Mouse (Mus musculus) forelimb bud, embryonic 11.5 days (tissue): Measurements from ENCODE around the gene Senp1.

Source experiments
- DNase-seq: peaks from one replicate; pipeline ENCODE4 v3.0.0-alpha.2; 2012; ENCODE audit warnings: low read depth, low spot score

Senp1 gene

DNA sequence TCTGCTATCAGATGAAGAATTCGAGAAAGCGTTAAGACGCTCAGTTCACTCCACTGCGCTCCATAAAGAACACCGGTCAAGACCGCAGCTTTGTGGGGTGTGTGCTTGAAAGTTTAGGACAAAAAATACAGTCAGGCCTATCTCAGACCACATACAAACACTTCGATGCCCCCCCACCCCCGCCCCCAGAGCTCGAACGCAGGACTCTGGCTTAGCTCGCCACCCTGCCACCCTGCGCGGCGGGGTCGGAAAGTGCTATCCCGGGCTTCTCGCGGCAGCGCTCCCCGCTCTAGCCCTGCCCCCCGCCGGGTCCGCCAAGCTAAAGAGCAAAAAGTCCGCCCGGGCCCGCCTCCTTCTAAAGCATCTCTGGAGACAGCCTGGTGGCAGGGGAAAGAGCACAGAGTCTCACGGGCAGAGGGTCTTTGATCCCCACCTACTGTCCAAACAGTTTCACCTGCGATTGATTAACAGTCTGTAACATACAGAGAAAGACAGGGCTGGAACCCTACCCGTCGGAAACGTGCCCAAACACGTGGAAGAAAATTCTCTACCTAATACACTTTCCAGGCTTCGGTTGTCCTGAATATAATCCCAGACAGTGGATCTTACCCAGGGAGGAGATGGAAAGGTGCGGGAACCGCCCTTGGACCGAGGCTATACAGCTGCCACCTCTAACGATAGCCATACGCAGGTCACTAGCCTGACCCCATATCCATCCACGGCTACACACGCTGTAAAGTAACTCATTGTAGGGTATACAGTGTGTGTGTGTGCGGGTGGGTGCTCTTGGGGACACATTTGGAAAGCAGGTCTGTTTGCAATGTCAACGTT is 90.3 kb downstream of the Senp1 start:
- peak; percentile 53 for DNase-seq

DNA sequence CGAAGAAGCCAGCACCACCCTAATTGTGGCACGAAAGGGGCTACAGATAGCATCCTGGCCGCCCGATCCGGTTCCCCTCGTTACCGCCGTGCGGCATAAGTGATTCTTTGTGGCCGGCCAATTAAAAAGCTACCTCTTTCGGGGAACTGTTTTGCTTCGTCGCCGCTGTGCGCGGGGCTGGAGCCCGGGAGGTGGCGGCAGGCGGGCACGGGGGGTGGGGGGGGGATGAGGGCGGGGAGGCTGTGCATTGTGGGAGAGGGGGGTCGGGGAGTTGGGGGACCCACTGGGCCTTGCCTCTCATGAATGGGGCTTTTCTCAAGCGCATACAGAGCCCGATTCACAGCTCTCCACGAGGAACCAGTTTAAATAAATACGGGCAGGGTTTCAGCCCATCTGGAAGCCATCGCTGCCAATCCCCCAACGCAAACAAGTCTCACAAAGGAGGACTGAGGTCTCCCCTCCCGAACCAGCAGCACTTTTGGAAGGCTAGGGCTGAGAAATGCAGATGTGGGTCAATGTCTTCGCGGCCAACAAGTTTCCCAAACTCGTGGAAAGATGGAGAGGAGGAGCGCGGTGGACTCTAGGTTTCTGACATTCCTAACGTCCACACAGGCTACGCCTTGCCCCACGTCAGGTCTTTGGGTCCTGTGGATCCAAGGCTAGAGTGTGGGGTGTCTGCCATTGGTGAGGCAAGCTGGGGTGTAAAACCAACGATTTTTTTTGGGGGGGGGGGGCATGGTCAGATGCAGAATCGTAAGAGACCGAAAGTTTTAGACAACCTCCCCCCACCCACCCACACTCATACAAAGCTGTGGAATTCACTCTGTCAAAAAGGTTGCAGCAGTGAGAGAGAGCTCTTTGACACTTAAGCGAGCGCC is 91.2 kb downstream of the Senp1 start:
- peak; percentile 80 for DNase-seq

GRCm38 (mm10) chr15:98001321-98002112 is 92.0 kb downstream of the Senp1 start:
- peak; percentile 73 for DNase-seq

- no peak for DNase-seq
Measured at GRCm38 (mm10) chr15:97999991-98000390, 93.6 kb downstream of the Senp1 start.

DNA sequence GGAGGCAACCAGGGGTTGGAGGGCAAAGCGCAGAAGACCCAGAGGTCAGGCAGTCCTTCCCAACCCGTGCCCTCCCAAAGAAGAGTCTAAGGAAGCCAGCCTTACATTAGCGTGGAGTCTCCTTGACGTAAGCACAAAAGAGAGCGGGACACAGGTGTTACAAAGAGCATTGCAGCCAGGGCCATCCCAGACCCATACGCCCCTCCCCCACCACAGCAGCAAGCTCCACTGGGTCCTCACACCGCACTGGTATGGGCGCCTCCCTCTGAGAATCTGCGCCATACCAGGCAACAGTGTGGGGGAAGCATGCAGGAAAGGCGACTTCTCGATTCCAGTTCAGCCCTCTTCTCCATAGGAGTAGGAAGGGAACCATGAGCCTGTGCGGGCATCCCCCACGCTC is 94.0 kb downstream of the Senp1 start:
- DNase-seq = no peak

DNA sequence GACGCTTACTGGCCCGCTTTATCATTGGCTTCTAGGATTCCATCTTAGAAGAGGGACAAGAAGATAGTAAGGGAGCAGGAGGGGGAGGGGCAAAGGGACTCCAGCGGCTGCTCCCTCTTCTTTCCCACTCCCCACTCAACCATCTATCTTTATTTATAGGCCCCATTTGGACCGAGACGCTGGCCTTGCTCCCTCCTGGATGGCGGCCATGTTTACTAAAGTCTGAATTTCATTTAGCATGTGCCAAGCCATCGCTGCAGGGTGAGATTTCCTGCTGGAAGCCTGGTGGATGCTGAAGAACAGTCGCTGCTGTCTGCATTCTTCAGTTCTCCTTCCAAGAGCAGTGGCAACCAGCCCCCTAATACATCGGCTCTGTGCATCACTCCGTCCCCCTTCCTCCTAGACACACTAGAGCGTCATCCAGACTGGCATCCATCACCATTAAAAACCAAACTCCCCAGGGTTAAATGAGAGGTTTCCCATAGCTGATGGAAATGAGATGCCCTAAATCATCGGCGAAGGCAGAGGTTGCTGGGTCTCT is 96.8 kb downstream of the Senp1 start:
- no peak for DNase-seq

DNA sequence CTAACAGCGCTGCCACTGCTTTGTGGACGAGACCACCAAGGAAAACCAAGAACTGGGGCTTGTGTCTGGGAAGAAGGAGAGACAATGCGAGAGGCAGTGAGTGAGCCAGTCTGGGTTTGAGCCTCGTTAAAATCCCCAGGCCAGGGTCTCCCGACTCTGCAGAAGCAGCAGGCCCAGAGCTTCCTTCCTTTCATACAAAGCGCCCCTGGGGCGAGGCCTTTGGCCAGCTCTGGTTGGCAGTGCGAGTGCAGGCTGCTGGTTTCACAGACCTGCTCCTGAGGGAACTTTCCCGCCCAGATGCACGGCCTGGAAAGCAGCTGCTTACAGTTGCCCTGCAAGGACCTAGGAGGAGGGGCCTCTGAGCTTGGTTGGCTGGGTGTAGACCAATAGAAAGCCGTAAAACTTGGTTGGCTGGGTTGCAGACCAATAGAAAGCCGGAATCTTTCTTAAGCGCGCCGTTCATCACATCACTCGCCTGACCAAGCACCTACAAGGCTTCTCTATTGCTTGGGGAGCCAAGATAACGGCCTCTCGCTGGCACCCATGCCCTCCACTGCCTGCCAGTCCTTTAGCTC is 100.7 kb downstream of the Senp1 start:
- peak; percentile 94 for DNase-seq

- no peak for DNase-seq
Measured at GRCm38 (mm10) chr15:97992027-97992711, 101.4 kb downstream of the Senp1 start.

DNA sequence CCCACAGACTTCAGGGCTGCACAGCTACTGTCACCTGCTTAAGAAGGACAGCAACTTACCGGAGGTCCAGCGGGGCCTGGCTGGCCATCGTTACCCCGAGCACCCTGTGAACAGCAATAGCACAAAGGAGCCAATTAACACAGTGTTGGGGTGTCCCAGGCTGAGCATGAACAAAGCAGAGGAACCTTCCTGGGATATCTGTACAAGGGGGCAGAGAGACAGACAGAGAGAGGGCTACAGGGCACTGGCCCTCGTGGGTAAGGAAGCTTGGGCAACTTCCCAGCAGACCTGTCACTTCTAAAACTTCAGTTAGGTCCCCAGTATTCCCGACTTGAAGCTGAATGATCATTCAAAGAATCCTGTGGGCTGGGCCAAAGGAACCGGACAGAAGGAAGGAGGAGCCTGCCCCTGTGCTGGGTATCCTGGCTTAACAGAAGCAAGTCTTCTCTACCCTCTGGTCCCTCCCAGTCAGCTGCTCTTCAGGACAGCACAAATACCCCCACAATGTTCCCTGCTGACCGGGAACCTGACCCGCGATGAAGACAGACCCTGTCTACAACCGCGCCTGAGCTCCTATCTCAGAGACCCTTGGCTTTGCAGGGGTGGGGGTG is 102.2 kb downstream of the Senp1 start:
- DNase-seq = no peak

DNA sequence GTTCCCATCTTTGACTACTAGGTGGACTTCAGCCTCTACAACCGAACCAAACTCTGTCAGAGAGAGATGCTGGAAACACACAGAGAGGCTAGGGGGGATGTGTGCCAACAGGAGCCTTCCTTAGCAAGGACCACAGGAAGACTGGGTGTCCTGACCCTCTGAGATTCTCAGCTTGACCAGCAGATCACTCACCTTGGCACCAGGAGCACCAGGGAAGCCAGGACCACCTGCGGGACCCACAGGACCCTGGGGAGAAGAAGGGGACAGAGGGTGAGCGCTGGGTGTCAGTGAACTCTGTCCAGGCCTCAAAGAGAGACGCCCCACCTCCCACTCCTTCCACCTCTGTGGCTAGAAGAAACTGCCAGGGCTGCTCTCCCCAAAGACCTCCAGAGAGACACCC is 102.8 kb downstream of the Senp1 start:
- DNase-seq = no peak

DNA sequence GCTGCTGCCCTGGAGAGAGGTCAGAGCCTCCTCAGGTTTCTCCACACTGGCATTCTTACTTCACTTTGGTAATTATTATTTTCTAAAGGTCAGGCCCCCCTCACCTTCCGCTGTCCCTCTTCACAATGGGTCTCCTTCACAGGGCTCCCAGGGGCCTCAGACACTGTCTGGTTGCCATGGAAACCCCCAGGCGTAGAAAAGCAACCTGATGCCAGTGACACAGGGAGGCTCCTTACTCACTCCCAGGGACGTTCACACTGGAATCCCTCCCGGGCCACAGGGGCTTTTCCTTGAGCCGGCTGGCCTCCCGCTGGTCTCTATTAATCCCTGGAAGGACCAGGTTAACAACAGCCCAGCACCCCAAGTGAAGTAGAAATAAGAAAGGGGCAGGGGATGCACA is 103.4 kb downstream of the Senp1 start:
- DNase-seq = peak; percentile 90

GRCm38 (mm10) chr15:97989544-97989943 is 104.0 kb downstream of the Senp1 start:
- no peak for DNase-seq
